Mouse (Mus musculus) common myeloid progenitor, adult 5-6 weeks (primary cell): Measurements from ENCODE around the gene Prrx2. TPM values are rescaled to one million over a fixed set of nuclear protein-coding genes. Genes with fewer than 3 reads are reported as not detected.
A peak's percentile ranks its signal among the peaks of the same experiment; 100 is the strongest.
"Not testable (repeated sequence)": the region's sequence is repeated elsewhere in the genome, so short reads cannot be mapped to it uniquely, and the experiment has no call there.

Source experiments
- ATAC-seq: replicated peaks from 2 replicates; pipeline ENCODE4 v1.8.0; 2016; ENCODE audit warnings: low read depth, mild to moderate bottlenecking, moderate TSS enrichment, inconsistent platforms; ENCODE audit not compliant: poor library complexity, severe bottlenecking
- total RNA-seq: library from RNA; stranded (forward); fragments of 200-1000, 187-1606 nt; gene quantifications from 2 replicates; pipeline ENCODE4 v1.2.3, GENCODE M21; 2017

Gene Prrx2
- total RNA-seq, 1 experiment from 2014 or later: not detected

DNA sequence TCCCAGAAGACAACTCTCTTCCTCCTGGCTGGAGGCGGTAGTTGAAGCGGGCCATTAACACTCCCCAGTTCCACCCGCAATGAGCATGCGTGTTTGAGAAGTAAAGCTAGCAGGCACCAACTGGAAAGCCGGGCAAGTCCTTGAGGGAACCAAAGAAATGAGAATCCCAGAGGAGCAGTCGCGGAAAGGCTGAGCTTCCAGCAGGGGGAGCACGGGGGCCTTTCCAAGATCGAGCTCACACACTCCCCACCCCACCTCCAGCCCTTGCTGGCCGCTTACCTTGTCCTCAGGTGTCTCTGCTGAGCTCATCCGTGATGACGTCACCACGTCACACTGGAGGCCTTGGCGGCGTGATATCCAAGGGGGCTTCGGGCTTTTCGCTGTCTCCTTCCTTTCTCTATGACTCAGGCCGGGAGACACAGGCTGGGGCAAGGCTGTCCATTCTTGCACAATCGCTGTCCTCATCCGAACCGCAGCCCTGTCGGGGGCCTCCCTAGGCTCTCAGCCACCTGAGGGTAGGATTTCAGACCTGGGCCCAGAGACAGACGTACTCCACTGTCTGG, 94.8 kb downstream of the Prrx2 start, which contains the start of gene Ptges:
Gene Ptges (minus strand): TSS at position 381 of the 563 bp plus-strand sequence.
- peak; percentile 64 for ATAC-seq

DNA sequence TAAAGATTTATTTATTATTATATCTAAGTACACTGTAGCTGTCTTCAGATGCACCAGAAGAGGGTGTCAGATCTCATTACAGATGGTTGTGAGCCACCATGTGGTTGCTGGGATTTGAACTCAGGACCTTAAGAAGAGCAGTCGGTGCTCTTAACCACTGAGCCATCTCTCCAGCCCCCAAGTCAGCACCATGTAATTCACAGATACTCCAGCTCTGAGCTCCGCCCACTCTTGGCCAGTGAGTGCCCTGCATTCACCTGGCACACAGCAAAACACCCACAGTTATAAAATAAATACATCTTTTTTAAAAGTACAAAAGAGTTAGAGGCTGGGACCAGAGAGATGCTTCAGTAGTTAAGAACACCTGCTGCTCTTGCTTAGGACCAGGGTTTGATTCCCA, 96.1 kb downstream of the Prrx2 start:
- ATAC-seq: not testable (repeated sequence)

Other genes starting within 250 kb of the Prrx2 start
- gene Cstad, start 239.9 kb upstream of the Prrx2 start, total RNA-seq: not detected in 2 replicates
- gene 1700001O22Rik, start 31.3 kb upstream of the Prrx2 start, total RNA-seq: not detected in 2 replicates
- 16.4 and 26.9 TPM in 2 replicates for gene Ntmt1, start 27.1 kb upstream of the Prrx2 start, total RNA-seq
- gene Asb6, start 4.6 kb upstream of the Prrx2 start, total RNA-seq: 13.7 and 17.5 TPM in 2 replicates
- 0.15 TPM in 1 of 2 replicates, not detected in the other for gene Ptges, start 94.9 kb downstream of the Prrx2 start, total RNA-seq
- 30.4 and 31.7 TPM in 2 replicates for gene Tor1b, start 118.0 kb downstream of the Prrx2 start, total RNA-seq
- 43.6 and 52.2 TPM in 2 replicates for gene Tor1a, start 133.0 kb downstream of the Prrx2 start, total RNA-seq
- 69.7 and 74.5 TPM in 2 replicates for gene BC005624, start 147.2 kb downstream of the Prrx2 start, total RNA-seq
- 2.2 and 5.7 TPM in 2 replicates for gene Usp20, start 147.3 kb downstream of the Prrx2 start, total RNA-seq